Mouse (Mus musculus) neural tube, embryonic 10.5 days (tissue): Measurements from ENCODE around the gene Wdr25.
A peak's percentile ranks its signal among the peaks of the same experiment; 100 is the strongest.
"Not testable (repeated sequence)": the region's sequence is repeated elsewhere in the genome, so short reads cannot be mapped to it uniquely, and the experiment has no call there.

Source experiments
- DNase-seq: peaks from one replicate; pipeline ENCODE4 v3.0.0-alpha.2; 2017; ENCODE audit warnings: low spot score; ENCODE audit errors: extremely low spot score

The Wdr25 gene

DNA sequence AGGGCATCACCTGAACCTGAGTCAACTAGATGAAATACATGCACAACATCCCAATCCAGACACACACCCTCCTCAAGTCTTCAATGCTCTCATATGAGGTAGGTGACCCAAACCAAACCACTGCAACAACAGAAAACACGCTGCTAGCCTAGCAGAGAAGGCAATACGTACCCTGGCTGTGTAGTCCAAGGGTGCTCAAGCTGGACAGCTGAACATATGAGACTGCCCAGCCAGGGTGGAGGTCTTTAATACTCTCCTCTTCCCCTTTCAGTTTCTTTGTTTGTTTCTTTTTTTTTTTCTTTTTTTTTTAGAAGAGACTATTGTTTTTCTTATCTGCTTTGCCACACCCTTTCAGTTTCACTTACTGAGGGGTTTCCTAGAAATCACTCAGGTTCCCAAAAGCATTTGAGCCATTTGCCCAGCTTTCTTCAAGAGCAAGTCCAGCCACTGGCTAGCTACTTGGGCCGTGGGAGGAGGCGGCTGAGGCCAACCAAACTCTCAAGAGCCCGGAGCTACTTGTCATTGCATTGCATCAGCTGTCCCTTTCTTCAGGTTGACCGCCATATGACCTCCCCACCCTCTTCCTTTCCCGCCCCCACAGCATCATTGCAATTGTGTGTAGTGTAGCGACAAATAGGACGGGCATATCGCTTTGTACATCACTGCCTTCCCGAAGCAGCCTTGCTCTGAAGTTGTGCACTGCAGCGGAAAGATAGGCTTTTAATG is at the start of gene Wdr25:
Gene Wdr25 (plus strand): TSS at position 643 of the 726 bp plus-strand sequence.
- no peak for DNase-seq

DNA sequence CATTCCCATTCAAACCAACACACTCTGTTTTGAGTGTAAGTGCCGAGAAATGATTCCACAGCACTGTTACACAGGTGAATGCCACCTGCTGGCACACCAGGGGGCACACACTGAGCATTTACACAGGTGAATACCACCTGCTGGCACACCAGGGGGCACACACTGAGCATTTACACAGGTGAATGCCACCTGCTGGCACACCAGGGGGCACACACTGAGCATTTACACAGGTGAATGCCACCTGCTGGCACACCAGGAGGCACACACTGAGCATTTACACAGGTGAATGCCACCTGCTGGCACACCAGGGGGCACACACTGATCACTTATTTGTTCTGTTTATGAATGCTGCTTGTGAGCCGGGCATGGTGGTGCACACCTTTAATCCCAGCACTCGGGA is 45.4 kb upstream of the Wdr25 start:
- not testable (repeated sequence) for DNase-seq

GRCm38 (mm10) chr12:108849488-108850022 is 43.9 kb upstream of the Wdr25 start:
- no peak for DNase-seq

DNA sequence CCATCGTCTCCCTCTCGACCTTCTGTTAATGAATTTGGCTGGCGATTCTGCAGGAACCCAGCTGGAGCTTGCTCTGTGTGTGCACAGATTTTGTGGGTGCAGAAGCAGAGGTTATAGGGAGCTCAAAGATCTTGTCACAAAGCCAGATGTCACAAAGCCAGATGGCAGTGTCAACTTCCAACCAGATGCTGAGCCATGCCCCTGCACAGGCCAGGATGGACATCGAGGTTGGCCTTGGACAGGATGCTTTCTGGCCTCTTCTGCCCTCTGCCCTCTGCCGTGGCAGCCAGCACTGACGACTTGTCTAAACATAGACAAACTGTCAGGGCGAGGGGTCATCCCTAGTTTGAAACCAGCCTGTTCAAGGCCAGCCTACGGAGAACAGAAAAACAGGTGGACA is 43.3 kb upstream of the Wdr25 start:
- DNase-seq = no peak

- DNase-seq = no peak
Observed at GRCm38 (mm10) chr12:108850886-108851285, 42.5 kb upstream of the Wdr25 start.

- DNase-seq = no peak
Observed at GRCm38 (mm10) chr12:108852822-108853221, 40.6 kb upstream of the Wdr25 start.

- no peak for DNase-seq
Observed at GRCm38 (mm10) chr12:108855081-108855480, 38.4 kb upstream of the Wdr25 start.

DNA sequence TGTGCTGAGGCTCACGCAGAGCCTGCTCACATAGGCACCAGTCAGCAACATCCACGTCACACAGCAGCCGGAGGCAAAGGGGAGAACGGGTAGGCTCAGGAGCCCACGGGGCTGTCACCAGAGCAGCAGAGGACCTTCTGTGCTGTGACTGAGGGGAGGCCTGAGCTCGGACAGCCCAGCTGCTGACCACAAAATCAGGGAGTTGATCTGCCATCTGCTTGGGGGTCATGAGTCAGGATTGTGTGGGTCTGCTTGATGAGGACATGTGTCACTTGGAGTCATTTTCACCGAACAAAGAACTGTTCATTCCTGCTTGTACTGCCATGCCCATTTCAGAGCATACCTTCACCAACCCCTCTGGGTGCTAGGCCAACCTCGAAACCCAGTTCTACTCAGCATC is 37.2 kb upstream of the Wdr25 start:
- DNase-seq = no peak

GRCm38 (mm10) chr12:108857109-108857508 is 36.3 kb upstream of the Wdr25 start:
- no peak for DNase-seq

- no peak for DNase-seq
Observed at GRCm38 (mm10) chr12:108857589-108858184, 35.7 kb upstream of the Wdr25 start.

DNA sequence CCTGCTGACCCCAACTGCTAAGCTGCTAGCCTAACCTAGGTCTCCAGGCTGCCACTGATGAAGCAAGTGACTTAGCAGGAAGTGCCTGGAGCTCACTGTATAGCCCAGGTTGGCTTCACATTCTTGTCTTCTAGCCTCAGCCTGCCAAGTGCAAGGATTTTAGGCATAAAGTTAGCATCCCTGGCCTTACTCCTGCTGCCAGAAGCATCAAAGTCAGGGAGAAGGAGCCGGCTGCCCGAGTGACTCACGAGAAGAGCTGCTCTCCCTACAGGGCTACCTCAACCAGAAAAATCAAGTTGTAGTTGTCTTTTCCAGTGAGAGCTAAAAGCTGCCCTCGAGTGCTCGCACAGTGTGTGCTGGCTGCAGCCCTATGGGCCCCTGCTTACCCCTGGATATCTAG is 34.9 kb upstream of the Wdr25 start:
- no peak for DNase-seq

GRCm38 (mm10) chr12:108865007-108865494 is 28.4 kb upstream of the Wdr25 start:
- DNase-seq = no peak

DNA sequence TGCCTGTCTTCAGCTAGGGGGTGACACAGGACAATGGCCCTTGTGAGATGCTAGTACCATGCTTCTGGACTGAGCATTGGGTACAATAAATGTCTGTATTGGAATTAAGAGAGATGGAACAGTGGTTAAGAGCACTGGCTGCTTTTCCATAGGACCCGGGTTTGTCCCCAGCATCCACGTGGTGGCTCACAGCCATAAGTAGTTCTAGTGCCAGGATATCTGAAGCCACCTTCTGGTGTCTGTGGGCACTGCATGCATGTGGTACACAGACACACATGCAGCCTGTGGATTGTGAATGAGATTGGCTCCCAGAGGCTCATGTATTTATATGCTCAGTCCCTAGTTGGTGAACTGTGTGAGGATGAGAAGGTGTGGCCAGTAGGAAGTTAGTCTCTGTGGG is 23.9 kb upstream of the Wdr25 start:
- DNase-seq = no peak

DNA sequence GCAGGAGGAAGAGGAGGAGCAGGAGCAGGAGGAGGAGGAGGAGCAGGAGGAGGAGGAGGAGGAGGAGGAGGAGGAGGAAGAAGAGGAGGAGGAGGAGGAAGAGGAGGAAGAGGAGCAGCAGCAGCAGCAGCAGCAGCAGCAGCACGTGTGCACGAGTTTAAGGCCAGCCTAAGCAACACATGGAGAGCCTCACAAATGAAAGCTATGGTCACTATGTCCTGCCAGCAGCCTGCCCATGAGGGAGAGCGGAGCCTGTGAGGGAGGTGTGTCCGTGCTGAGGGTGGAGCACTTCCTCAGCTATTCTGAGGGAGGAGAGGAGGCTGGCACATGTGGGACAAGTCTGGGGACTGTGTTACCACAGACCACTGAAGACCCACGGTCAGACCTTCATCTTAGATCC is 20.3 kb upstream of the Wdr25 start:
- DNase-seq = no peak

- DNase-seq = no peak
Observed at GRCm38 (mm10) chr12:108879138-108879537, 14.3 kb upstream of the Wdr25 start.

DNA sequence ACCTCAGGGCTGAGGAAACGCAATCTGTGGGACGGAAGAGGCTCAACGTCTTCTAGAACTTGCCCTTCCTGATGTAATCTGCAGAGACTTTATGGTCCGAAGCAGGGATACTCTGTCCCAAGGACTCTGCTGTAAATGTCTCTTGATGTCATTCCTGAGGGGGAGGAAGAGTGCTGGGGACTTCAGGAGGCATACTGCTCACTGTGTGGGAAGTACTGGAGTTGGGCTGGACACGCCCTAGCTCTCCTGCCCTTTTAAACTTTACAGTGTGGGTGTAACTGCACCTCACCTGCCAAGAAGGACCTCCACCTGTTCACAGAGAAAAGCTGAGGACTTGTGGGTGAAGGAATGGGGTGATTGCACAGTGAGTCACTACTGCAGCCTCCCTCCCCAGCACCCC is 12.8 kb upstream of the Wdr25 start:
- no peak for DNase-seq

DNA sequence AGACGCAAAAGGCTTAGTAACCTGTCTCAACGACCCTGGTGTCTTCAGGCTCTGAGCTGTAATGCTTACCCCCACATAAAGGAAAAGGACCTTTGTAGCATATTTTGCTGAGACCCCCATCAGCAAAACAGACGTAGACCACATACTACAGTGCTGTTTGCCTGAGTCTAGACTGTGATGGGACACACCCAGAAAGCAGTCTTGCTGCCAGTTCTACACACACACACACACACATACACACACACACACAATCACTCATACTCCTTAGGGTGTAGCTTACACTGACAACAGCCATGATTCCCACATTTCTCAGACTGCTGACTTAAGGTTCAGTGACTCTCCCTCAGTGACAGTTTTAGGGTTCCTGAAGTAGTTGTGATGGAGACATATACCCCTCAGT is 12.2 kb upstream of the Wdr25 start:
- DNase-seq = no peak

DNA sequence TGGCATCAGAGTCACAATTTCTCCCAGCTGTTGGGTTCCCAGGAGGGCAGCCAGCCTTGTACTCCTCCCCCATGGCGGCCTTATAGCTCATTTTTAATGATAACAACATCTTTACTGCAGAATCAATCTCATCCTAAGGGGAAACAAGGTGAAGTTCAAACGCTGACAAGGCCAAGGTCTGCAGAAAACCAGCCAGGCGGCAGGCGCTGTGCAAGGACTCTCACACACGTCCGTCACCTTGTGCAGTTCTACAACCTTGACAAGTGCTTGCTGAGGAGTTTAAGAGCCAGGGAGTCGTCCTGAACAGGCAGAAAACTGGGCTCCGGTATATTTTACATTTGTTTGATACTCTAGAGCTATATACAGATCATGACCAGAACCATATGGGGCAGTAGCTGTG is 10.7 kb upstream of the Wdr25 start:
- DNase-seq = no peak

GRCm38 (mm10) chr12:108885906-108886305 is 7.5 kb upstream of the Wdr25 start:
- DNase-seq = no peak

- DNase-seq = no peak
Observed at GRCm38 (mm10) chr12:108887077-108887476, 6.4 kb upstream of the Wdr25 start.

DNA sequence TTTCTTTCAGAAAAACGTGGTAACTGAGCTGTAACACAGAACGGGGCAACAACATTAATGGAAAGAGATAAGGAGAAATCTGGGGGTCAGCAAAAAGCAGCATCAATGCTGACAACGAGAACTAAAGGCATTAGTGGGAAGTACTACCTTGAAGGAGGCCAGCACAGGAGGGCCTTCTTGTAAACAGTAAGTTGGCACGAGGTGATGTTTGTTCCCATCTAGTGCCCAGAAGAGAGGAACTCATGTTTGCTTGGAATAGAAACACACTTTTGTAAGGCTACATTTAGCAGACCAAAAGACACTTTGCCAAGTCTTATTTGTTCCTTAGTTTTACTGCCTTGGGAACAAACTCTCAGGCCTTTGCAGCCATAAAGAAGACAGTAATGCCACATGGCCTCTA is 4.8 kb upstream of the Wdr25 start:
- DNase-seq = no peak

DNA sequence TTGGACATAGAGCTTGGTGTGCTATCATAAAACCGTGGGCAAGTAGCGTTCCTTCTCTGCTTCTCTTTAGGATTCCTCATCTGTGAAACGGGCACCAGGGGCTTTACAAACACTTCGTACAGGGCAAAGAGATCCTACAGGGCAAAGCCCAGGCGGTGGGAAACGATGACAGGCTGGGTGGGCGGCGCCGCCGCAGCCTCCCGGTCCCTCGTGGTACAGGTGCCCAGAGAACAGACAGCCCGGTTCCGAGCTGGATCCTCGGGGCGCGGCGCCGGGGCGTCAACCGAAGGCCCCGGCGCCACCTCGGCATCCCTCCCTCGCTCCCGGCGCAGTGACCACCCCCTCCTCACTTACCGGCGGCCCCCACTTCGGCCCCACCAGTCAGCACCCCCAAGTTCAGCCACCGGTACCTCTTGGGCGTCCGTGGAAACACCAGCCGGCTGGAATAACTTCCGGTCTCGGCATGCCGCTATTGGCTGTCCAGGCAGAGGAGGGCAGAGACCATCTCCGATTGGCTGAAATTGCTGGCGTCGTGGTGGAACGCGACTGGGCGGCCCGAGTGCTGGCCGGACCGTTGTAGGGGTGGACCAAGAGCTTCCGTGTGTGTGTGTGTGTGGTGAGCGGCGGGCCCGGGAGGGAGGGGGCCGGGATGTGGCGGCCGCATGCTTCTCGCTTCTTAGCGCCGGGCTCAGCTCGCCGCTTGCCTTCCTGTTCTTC is 442 bp downstream of the Wdr25 start, which contains the start of gene Wars:
Gene Wars (minus strand): TSS at position 460 of the 717 bp plus-strand sequence.
- peak; percentile 97 for DNase-seq
